Mouse (Mus musculus) layer of hippocampus, adult 8-10 months (tissue): ENCODE data around the gene Foxr1. TPM values are rescaled to one million over a fixed set of nuclear protein-coding genes. Genes with fewer than 3 reads are reported as not detected.

Source experiments
- DNase-seq, 2 experiments: peaks; one replicate each; pipeline ENCODE4 v3.0.0; 2022; ENCODE audit warnings: low spot score in 2 of 2
- total RNA-seq, 4 experiments: library from RNA; stranded (reverse); gene quantifications; 2 replicates each; pipeline ENCODE4 v1.2.4; 2022

The Foxr1 gene
- total RNA-seq, result not detected

- no peak for DNase-seq
Measured at GRCm38 (mm10) chr9:44440961-44441360, at the start of gene Foxr1. Gene Foxr1 (minus strand): TSS chr9:44441136.

GRCm38 (mm10) chr9:44490086-44490967 lies 49.4 kb upstream of the Foxr1 start:
- no peak for DNase-seq

GRCm38 (mm10) chr9:44489651-44490085 lies 48.7 kb upstream of the Foxr1 start:
- DNase-seq, result no peak

GRCm38 (mm10) chr9:44488855-44489381 lies 48.0 kb upstream of the Foxr1 start:
- no peak for DNase-seq

GRCm38 (mm10) chr9:44488416-44488815 lies 47.5 kb upstream of the Foxr1 start:
- DNase-seq, result no peak

- no peak for DNase-seq
Measured at GRCm38 (mm10) chr9:44487441-44487840, 46.5 kb upstream of the Foxr1 start.

- DNase-seq, result no peak
Measured at GRCm38 (mm10) chr9:44486741-44487421, 45.9 kb upstream of the Foxr1 start.

- no peak for DNase-seq
Measured at GRCm38 (mm10) chr9:44486335-44486734, 45.4 kb upstream of the Foxr1 start.

GRCm38 (mm10) chr9:44485516-44486161 lies 44.7 kb upstream of the Foxr1 start:
- DNase-seq, result no peak

GRCm38 (mm10) chr9:44485105-44485515 lies 44.2 kb upstream of the Foxr1 start:
- no peak for DNase-seq

GRCm38 (mm10) chr9:44484311-44485104 lies 43.6 kb upstream of the Foxr1 start:
- no peak for DNase-seq

GRCm38 (mm10) chr9:44483510-44484044 lies 42.6 kb upstream of the Foxr1 start:
- DNase-seq, result peak in 1 of 2 experiments; percentile 50

- no peak for DNase-seq
Measured at GRCm38 (mm10) chr9:44483041-44483509, 42.1 kb upstream of the Foxr1 start.

GRCm38 (mm10) chr9:44482552-44482951 lies 41.6 kb upstream of the Foxr1 start, which contains the start of gene Bcl9l:
Gene Bcl9l (plus strand): TSS chr9:44482825.
- DNase-seq, result peak; percentile 89

- no peak for DNase-seq
Measured at GRCm38 (mm10) chr9:44482112-44482511, 41.2 kb upstream of the Foxr1 start.

- peak; percentile 84 to 90 for DNase-seq
Measured at GRCm38 (mm10) chr9:44479628-44480428, 38.9 kb upstream of the Foxr1 start.

- DNase-seq, result peak in 1 of 2 experiments; percentile 67
Measured at GRCm38 (mm10) chr9:44478959-44479605, 38.1 kb upstream of the Foxr1 start.

- DNase-seq, result peak in 1 of 2 experiments; percentile 59
Measured at GRCm38 (mm10) chr9:44478229-44478921, 37.4 kb upstream of the Foxr1 start.
